Mouse (Mus musculus) heart, adult 2 months (tissue): ENCODE data around the gene Ppil3.

Experiments
- CTCF ChIP-seq: fragments of 200-600 bp; IDR thresholded peaks from 2 replicates; pipeline ENCODE4 v1.8.1; 2022; ENCODE audit warnings: antibody characterized with exemption, mild to moderate bottlenecking, moderate library complexity
- EP300 ChIP-seq: fragments of 200-500 bp; IDR thresholded peaks from 2 replicates; pipeline ENCODE4 v1.6.1; 2011; ENCODE audit warnings: low read depth, low read length, control low read depth; ENCODE audit not compliant: insufficient read depth
- POLR2A ChIP-seq: fragments of 200-500 bp; IDR thresholded peaks from 2 replicates; pipeline ENCODE4 v1.6.1; 2011; ENCODE audit warnings: mild to moderate bottlenecking, low read depth, low read length, control low read depth; ENCODE audit not compliant: insufficient read depth

DNA sequence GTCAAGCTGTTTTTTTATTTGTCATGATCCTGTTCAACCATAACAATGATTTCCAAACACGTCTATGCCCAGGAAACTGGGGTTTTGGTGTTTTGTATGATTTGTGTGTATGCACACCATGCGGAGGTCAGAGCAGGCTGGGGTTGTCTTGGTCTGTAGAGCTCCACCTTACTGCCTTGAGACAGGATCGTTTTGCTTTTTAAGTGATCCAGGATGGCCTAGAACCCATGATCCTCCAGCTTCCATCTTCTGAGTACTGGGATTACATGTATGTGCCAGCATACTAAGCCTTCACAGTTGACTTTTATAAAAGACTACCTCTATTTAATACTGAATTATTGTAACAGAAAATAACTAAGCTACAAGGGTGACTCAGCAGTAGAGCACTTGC is 35.1 kb downstream of the Ppil3 start:
- TF ChIP-seq CTCF (no peak), POLR2A (no peak), EP300 (no peak)
